Mouse (Mus musculus) midbrain, embryonic 10.5 days (tissue): ENCODE data around the gene Shisa5. TPM values are rescaled to one million over a fixed set of nuclear protein-coding genes. Genes with fewer than 3 reads are reported as not detected.

Source experiments
- DNase-seq: peaks from one replicate; pipeline ENCODE4 v3.0.0-alpha.2; 2017; ENCODE audit warnings: low spot score
- H3K27ac ChIP-seq: fragments of 300-500 bp; sonication (generic); replicated peaks from 2 replicates; pipeline ENCODE4 v1.5.1; 2016; ENCODE audit warnings: mild to moderate bottlenecking
- H3K27me3 ChIP-seq: fragments of 300-500 bp; sonication (generic); 2 replicates; pipeline ENCODE4 v1.6.1; 2016; ENCODE audit warnings: low read depth, mild to moderate bottlenecking; ENCODE audit not compliant: poor library complexity, severe bottlenecking
- H3K36me3 ChIP-seq: fragments of 300-500 bp; sonication (generic); 2 replicates; pipeline ENCODE4 v1.6.1; 2016; ENCODE audit warnings: mild to moderate bottlenecking, moderate library complexity
- H3K4me1 ChIP-seq: fragments of 300-500 bp; sonication (generic); 2 replicates; pipeline ENCODE4 v1.6.1; 2016
- H3K4me3 ChIP-seq: fragments of 300-500 bp; sonication (generic); 2 replicates; pipeline ENCODE4 v1.5.1; 2016; ENCODE audit warnings: mild to moderate bottlenecking, moderate library complexity
- H3K9me3 ChIP-seq: fragments of 300-500 bp; sonication (generic); replicated peaks from 2 replicates; pipeline ENCODE4 v1.6.1; 2016; ENCODE audit warnings: mild to moderate bottlenecking
- WGBS: fragments of 180-500 bp; shearing (Covaris S2); methylation state at CpG from one replicate; pipeline ENCODE4 v1.1.7; 2016; 5-methylcytosine and 5-hydroxymethylcytosine counted together
- polyA plus RNA-seq: library from polyadenylated mRNA; unstranded; fragments of >200 nt; fragmentation: Nextera tagmentation; extraction: Ambion mirVana; gene quantifications from 2 replicates; pipeline ENCODE4 v1.2.1, GENCODE M21; 2016

Gene Shisa5
- polyA plus RNA-seq = 32.9 and 37.2 TPM in 2 replicates

DNA sequence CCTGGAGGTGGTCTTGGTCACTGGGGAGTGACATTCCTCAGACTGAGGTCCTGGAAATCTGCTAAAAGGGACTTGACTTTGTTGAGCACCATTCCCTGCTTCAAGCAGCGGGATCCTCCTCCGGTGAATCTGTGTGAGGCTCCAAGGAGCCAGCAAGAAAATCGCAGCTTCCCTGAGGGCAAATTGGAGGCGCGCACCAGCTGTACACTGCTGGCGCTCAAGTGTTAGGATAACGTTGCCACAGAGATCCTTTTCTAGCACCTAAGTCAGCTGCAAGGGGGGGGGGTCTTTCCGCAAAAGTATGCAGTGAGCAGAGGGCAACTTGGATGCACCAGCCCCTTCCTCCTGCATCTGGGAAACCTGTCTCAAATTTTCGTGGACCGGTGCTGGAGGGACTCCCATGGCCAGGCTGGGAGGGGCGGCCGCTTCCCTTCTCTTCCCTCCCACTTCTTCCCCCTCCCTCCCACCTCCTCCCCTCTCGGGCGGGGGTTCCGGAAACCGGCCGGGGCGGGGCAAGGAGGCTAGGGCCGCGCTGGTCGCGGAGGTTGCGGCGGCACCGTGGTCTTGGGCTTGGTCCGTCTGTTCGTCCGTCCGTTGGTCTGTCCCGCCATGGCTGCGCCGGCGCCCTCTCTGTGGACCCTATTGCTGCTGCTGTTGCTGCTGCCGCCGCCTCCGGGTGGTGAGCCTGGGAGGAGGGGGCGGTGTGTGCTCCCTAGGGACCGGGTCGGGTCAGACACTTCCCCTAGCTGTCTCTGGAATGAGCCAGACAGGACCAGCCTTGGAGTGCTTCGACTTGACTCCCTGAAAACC is at the start of gene Shisa5:
TSS of gene Shisa5 (plus strand) at position 480 of the 810 bp plus-strand sequence.
- peak; percentile 79 for DNase-seq
- under 1% methylated on average over 40 of the region's 40 CpGs for WGBS
- peak within 1 kb of the TSS; percentile 85 for H3K4me3 ChIP-seq
- peaks cover 27% of the 10 kb centered on the region for H3K4me1 ChIP-seq
- no peaks in the 10 kb centered on the region for H3K36me3 ChIP-seq
- peak within 1 kb of the TSS; percentile 87 for H3K27ac ChIP-seq
- no peaks in the 10 kb centered on the region for H3K9me3 ChIP-seq
- peaks cover 12% of the 10 kb centered on the region for H3K27me3 ChIP-seq

DNA sequence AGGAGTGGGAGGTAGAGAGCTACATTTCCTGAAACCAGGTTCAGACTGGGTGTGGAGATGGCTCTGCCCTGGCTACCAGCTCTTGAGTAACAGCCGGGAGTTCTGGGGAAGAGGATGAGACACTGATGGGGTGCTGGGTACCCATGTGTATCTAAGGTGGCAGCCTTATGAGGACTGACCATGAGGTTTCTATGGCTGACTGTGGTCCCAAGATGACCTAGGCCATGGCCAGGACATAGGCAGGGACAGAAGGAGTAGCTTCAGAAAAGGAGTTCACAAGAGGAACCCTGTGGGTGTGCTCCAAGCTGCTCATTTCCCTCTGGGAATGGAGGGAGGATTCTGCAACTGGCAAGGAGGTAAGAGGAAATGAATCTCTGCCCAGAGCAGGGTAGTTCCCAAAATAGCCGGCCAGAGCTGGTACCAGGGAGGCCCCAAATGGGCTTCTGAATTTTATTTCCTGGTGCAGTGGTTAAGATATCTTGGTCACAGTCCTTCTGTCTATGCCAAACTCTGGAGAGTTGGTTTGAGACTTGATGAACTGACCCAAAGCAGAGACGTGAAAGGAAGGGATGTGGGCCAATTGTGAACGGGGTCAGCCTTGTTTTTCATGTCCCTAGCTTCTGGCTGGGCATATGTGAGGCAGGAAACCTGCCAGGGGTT is 48.4 kb upstream of the Shisa5 start:
- no peaks in the 10 kb centered on the region for H3K9me3 ChIP-seq
- H3K4me3 ChIP-seq = no peak overlapping the region
- H3K36me3 ChIP-seq = no peaks in the 10 kb centered on the region
- H3K27me3 ChIP-seq = no peaks in the 10 kb centered on the region
- peaks cover 32% of the 10 kb centered on the region for H3K4me1 ChIP-seq
- H3K27ac ChIP-seq = 0 out of 2 replicates have a peak overlapping the region, but pooled peaks have one; percentile 10
- 83% methylated on average over 4 of the region's 4 CpGs for WGBS
- DNase-seq = no peak

DNA sequence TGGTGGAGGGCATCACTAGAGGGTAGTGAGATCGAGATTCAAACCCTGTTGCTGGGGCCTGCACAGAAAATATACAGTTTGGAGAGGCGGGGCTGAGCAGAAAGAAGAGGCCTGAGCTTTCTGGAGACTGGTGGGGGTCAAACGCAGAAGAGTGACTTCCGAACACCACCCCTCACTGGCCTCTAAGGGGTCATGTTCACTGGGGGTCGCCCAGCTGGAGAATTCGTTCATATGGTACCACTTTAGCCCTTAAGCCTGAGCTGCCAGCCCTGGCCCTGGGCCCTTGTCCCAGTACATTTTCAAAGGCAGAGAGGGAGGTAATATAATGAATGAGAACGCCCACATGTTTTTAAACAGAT is 47.9 kb upstream of the Shisa5 start:
- Histone ChIP-seq H3K27me3 (no peaks in the 10 kb centered on the region), H3K36me3 (no peaks in the 10 kb centered on the region), H3K4me1 (peaks cover 32% of the 10 kb centered on the region), H3K27ac (0 out of 2 replicates have a peak overlapping the region, but pooled peaks have one; percentile 10), H3K4me3 (peak overlapping the region; percentile 61; the same call in 1 of the 2 replicates), H3K9me3 (no peaks in the 10 kb centered on the region)
- WGBS = 75% methylated on average over 7 of the region's 7 CpGs
- no peak for DNase-seq

DNA sequence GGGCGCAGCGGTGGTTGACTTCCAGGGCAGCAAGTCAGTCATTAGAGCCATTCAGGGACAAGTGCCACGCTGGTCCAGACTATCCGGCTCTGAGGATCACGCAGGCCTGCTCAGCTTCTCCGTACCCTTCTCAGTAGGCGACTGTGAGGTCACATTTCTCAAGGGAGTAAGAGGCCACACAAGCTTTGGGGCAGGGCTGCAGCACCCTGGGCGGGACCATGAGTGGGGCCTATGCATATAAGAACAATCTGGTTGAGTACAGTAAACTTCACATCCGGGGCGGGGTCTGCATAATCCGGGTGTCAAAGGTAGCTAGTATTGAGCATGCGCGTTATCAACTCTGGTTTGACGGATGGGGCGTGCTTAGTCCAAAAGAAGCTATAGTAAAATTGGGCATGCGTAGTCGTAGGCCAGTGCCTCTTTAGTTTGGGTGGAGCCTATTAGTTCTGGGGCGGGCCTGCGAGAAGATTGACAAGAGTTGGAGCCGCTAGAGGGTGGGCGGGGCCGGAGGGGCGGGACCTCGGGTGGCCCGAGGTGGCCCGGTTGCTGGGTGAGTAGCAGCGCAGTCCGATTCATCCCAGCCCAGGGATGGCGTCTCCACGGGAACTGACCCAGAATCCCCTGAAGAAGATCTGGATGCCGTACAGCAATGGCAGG is 46.8 kb upstream of the Shisa5 start, which contains the start of gene Pfkfb4:
TSS of gene Pfkfb4 (plus strand) at position 351 of the 657 bp plus-strand sequence.
- 2% methylated on average over 31 of the region's 31 CpGs for WGBS
- peak; percentile 95 for DNase-seq
- Histone ChIP-seq H3K9me3 (no peaks in the 10 kb centered on the region), H3K27me3 (no peaks in the 10 kb centered on the region), H3K4me3 (peak within 1 kb of the TSS; percentile 61), H3K4me1 (peaks cover 32% of the 10 kb centered on the region), H3K36me3 (no peaks in the 10 kb centered on the region), H3K27ac (peak within 1 kb of the TSS; percentile 90)

DNA sequence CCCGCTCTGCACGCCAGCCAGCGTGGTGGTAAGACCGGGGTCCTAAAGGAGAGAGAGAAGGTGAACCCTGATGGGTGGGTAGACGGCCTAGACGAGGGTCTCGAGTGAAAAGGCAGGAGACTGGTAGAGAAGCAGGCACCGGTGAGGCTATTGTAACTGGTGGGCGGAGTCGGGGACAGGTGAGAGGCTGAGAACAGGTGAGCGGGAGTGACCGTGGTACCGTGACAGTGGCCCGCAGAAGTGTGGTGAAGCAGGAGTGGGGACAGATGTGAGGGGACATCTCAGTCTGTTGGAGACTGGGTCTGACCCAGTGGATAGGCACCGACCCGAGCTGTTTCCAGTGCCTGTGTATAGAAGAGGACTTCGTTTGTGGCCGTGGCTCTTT is 46.3 kb upstream of the Shisa5 start:
- H3K27me3 ChIP-seq = no peaks in the 10 kb centered on the region
- H3K4me3 ChIP-seq = peak overlapping the region; percentile 61
- H3K9me3 ChIP-seq = no peaks in the 10 kb centered on the region
- 7% methylated on average over 18 of the region's 18 CpGs for WGBS
- no peak for DNase-seq
- peaks cover 32% of the 10 kb centered on the region for H3K4me1 ChIP-seq
- H3K36me3 ChIP-seq = no peaks in the 10 kb centered on the region
- peak overlapping the region; percentile 90 for H3K27ac ChIP-seq

DNA sequence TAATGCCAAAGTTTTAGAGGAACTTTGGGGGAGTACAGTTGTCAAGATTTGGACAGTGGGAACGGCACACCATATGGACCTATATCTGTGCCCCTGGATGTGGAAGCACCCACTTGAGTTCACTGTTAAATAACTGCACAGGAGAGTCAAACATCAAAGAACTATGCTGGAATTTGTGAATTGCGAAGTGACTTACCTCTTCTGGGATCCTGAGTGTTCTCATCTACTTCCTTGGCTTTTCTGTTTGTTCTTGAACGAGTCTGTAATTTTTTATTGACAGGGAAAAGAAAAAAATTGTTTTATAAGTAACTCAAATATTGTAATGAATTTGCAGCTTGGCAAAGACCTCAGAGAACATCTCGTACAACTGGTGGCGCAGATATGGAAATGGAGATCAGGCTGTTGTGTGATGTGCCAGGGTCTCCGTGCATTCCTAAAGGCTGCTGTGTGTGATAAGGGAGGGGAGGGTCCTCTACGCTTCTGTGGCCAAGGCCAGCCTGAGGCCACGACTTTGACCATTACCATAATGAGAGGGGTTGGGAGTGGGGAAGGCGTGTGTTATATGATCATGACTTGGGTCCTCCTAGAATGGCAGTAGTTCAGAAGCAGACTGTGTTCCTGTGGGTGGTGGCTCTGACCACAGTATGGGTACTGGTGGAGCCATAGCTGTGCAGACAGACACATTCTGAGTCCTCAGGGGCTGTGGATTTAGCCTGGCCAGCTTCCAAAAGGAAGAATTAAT is 45.6 kb upstream of the Shisa5 start:
- WGBS = 85% methylated on average over 9 of the region's 9 CpGs
- Histone ChIP-seq H3K27me3 (no peaks in the 10 kb centered on the region), H3K36me3 (no peaks in the 10 kb centered on the region), H3K4me1 (peaks cover 29% of the 10 kb centered on the region), H3K4me3 (peak overlapping the region; percentile 61), H3K9me3 (no peaks in the 10 kb centered on the region), H3K27ac (no peak overlapping the region)
- DNase-seq = no peak

DNA sequence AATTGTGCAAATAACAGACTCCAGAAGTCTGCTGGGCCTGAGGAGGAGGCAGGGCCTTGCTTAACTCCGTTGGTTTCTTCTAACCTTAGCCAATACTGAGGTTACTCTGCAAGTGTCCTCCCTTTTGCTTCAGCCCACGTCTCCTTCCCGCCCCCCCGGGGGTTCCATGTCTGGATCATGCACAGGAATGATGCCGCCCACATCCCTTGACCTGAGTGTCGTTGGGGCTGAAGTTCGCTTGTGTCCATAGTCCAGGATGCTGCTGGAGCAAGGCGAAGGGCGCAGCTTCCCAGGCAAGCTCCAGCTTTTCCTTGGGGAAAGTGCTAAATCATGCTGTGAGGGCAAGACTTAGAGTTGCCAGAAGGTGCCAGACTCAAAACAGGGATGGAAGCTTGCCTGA is 42.0 kb upstream of the Shisa5 start:
- 80% methylated on average over 9 of the region's 9 CpGs for WGBS
- no peak overlapping the region for H3K27ac ChIP-seq
- no peaks in the 10 kb centered on the region for H3K9me3 ChIP-seq
- peaks cover 9% of the 10 kb centered on the region for H3K4me1 ChIP-seq
- no peak overlapping the region for H3K4me3 ChIP-seq
- no peak for DNase-seq
- no peaks in the 10 kb centered on the region for H3K27me3 ChIP-seq
- no peaks in the 10 kb centered on the region for H3K36me3 ChIP-seq

DNA sequence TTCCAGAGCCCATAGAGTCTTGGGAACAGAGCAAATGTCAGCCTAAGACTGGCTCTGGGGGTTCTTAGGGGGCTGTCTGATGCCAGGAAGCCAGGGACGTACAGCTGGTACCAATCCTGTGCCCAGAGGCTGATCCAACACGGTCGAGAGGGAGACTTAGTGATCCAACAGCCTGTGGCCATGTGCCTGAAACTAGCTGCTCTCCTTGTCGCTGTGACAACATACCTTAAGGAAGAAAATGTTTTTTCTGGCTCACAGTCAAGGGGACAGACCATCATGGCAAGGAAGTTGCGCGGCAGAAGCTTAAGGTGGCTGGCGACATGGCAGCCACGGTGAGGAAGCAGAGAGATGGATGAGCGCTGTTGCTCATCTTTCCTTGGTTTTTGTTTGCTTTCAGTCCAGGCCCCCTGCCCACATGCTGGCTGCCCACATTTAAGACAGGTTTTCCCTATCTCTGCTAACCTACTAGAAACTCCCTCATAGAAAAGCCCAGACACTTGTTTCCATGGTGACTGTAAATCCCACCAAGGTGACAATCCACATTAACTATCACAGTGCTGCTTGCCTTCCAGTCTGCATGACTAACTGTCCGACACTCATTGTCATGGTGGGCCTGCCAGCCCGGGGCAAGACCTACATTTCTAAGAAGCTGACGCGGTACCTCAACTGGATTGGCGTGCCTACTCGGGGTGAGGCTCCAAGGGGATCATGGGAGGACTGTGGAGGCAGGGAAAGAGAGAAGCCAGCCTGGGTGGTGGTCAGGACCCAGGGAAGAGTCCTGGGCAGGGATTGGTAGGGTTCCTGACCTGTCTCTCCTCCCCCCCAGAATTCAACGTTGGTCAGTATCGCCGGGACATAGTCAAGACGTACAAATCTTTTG is 39.8 kb upstream of the Shisa5 start:
- H3K4me3 ChIP-seq = no peak overlapping the region
- no peaks in the 10 kb centered on the region for H3K27me3 ChIP-seq
- DNase-seq = no peak
- no peaks in the 10 kb centered on the region for H3K36me3 ChIP-seq
- WGBS = 86% methylated on average over 19 of the region's 19 CpGs
- H3K9me3 ChIP-seq = no peaks in the 10 kb centered on the region
- H3K4me1 ChIP-seq = no peaks in the 10 kb centered on the region
- no peak overlapping the region for H3K27ac ChIP-seq

DNA sequence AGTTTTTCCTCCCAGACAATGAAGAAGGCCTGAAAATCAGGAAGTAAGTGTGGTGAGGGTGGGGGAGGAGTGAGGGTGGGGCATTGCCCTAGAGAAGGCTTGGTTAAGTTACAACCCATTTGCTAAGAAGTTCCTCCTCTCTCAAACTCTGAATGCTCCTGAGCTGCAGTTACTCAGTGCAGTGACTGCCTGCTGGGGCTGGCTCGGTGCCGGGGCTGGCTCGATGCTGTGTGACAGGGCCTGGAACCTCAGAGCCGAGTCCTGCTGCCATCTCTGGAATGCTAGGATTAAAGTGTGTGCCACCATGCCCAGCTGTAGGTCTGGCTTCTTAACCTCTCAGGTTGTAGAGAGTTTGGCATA is 39.2 kb upstream of the Shisa5 start:
- no peaks in the 10 kb centered on the region for H3K9me3 ChIP-seq
- H3K27me3 ChIP-seq = no peaks in the 10 kb centered on the region
- WGBS = 91% methylated on average over 4 of the region's 4 CpGs
- H3K4me3 ChIP-seq = no peak overlapping the region
- no peak overlapping the region for H3K27ac ChIP-seq
- no peak for DNase-seq
- no peaks in the 10 kb centered on the region for H3K4me1 ChIP-seq
- no peaks in the 10 kb centered on the region for H3K36me3 ChIP-seq

DNA sequence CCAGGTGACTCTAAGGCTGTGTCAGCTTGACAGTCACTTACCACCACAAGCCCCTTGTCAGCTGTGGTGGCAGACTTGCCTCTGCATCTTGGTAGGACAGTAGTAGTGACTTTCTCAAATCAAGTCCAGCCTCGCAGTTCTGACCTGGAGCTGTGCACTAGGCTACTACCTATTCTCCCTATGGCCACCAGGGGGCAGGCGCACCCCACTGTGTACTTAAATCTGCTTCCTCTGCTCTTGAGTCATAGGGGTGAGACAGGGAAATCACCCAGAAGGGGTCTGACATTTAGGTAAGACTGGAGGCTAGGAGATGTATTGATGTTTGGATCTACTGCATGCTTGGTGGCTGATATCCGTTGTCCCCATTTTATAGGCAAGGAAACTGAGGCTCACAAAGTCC is 37.6 kb upstream of the Shisa5 start:
- 13% methylated on average over 3 of the region's 3 CpGs for WGBS
- Histone ChIP-seq H3K27me3 (no peaks in the 10 kb centered on the region), H3K27ac (no peak overlapping the region), H3K4me3 (no peak overlapping the region), H3K4me1 (no peaks in the 10 kb centered on the region), H3K9me3 (no peaks in the 10 kb centered on the region), H3K36me3 (no peaks in the 10 kb centered on the region)
- peak; percentile 65 for DNase-seq

DNA sequence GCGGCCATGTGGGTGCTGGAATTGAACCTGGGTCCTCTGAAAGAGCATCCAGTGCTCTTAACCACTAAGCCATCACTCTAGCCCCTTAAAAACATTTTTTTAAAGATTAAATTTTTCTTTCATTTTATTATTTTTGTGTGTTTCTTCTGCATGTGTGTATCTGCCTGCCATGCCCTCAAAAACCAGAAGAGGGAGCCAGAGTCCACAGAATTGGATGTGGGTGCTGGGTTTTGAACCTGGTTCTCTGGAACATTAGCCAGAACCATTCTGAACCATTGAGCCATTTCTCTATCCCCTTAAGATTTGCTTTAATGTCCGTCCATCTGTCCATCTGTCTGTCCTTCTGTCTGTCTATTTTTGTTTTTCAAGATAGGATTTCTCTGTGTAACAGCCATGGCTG is 35.2 kb upstream of the Shisa5 start:
- peak; percentile 54 for DNase-seq
- WGBS = 57% methylated on average over 2 of the region's 2 CpGs
- Histone ChIP-seq H3K27ac (no peak overlapping the region), H3K27me3 (no peaks in the 10 kb centered on the region), H3K4me1 (peaks cover 9% of the 10 kb centered on the region), H3K36me3 (no peaks in the 10 kb centered on the region), H3K4me3 (no peak overlapping the region), H3K9me3 (no peaks in the 10 kb centered on the region)
